Mouse (Mus musculus): ENCODE data around the gene Amph. TPM values are rescaled to one million over a fixed set of nuclear protein-coding genes. Genes with fewer than 3 reads are reported as not detected.

The Amph gene
- polyA plus RNA-seq, 1 experiment from 2014 or later, result 0.50 TPM

- Histone ChIP-seq H3K9ac (ENCODE audit: low read length) (no peak overlapping the region), H3K9me3 (replicated peaks; ENCODE audit: control insufficient read depth, low read length) (no peaks in the 10 kb centered on the region), H3K27me3 (ENCODE audit: control insufficient read depth, insufficient read depth, low read length) (no peaks in the 10 kb centered on the region), H3K4me3 (ENCODE audit: low read length) (no peak overlapping the region), H3K36me3 (ENCODE audit: control insufficient read depth, insufficient read depth) (no peaks in the 10 kb centered on the region), H3K4me1 (ENCODE audit: control insufficient read depth, insufficient read depth, low read length) (peaks cover 3% of the 10 kb centered on the region; the same call in 1 of the 2 replicates), H3K4me2 (ENCODE audit: low read depth, low read length) (no peak overlapping the region), H3K27ac (ENCODE audit: low read length) (no peak overlapping the region)
- WGBS, result 82% methylated on average over 3 of the region's 3 CpGs
- no peak for ATAC-seq (replicated peaks; ENCODE audit: extremely low read depth, insufficient read depth, low FRiP score)
These were observed 195.8 kb downstream of the Amph start for GRCm38 (mm10) chr13:19143766-19144165.

DNA sequence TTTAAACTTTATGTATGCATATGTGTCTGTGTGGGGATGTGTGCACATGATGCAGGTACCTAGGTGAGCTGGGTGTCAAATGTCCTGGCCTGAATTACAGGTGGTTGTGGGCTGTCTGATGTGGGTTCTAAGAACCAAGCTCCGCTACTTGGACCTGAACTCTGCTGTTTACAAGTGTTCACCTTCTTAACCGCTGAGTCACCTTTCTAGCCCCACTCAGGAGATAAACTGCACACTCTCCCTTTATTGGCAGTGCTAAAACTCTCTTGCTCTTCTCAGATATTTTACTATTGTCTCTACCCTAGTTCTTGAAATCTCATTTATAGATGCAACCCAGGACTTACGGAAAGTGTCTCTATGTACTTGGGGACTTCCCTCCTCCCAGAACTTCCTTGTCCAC, 199.5 kb downstream of the Amph start:
- no peak overlapping the region for H3K4me2 ChIP-seq (ENCODE audit: low read depth, low read length)
- H3K9me3 ChIP-seq (replicated peaks; ENCODE audit: control insufficient read depth, low read length), result no peaks in the 10 kb centered on the region
- WGBS, result 91% methylated on average over 3 of the region's 3 CpGs
- no peak overlapping the region for H3K4me3 ChIP-seq (ENCODE audit: low read length)
- ATAC-seq (replicated peaks; ENCODE audit: extremely low read depth, insufficient read depth, low FRiP score), result no peak
- no peak overlapping the region for H3K9ac ChIP-seq (ENCODE audit: low read length)
- H3K27ac ChIP-seq (ENCODE audit: low read length), result no peak overlapping the region
- H3K36me3 ChIP-seq (ENCODE audit: control insufficient read depth, insufficient read depth), result no peaks in the 10 kb centered on the region
- no peaks in the 10 kb centered on the region for H3K27me3 ChIP-seq (ENCODE audit: control insufficient read depth, insufficient read depth, low read length)
- H3K4me1 ChIP-seq (ENCODE audit: control insufficient read depth, insufficient read depth, low read length), result no peaks in the 10 kb centered on the region

DNA sequence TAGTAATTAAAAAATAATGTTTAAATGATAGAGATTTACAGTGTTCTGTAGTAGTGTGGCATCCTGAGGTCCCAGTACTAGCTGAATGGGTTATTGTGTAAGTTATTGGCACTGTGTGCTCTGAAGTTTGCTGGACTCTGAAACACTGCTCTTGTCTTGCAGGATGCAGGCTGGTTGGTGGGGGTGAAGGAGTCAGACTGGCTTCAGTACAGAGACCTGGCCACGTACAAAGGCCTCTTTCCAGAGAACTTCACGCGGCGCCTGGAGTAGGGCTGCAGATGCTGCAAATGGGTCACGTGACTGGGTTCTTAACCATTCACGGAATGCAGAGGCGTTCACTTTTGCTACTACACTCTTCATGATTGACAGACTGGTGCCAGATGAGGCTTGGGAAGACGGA, 201.6 kb downstream of the Amph start:
- Histone ChIP-seq H3K36me3 (ENCODE audit: control insufficient read depth, insufficient read depth) (no peaks in the 10 kb centered on the region), H3K9ac (ENCODE audit: low read length) (no peak overlapping the region), H3K9me3 (replicated peaks; ENCODE audit: control insufficient read depth, low read length) (no peaks in the 10 kb centered on the region), H3K4me2 (ENCODE audit: low read depth, low read length) (no peak overlapping the region), H3K27ac (ENCODE audit: low read length) (no peak overlapping the region), H3K4me3 (ENCODE audit: low read length) (no peak overlapping the region), H3K4me1 (ENCODE audit: control insufficient read depth, insufficient read depth, low read length) (no peaks in the 10 kb centered on the region), H3K27me3 (ENCODE audit: control insufficient read depth, insufficient read depth, low read length) (no peaks in the 10 kb centered on the region)
- no peak for ATAC-seq (replicated peaks; ENCODE audit: extremely low read depth, insufficient read depth, low FRiP score)
- WGBS, result 77% methylated on average over 8 of the region's 8 CpGs

DNA sequence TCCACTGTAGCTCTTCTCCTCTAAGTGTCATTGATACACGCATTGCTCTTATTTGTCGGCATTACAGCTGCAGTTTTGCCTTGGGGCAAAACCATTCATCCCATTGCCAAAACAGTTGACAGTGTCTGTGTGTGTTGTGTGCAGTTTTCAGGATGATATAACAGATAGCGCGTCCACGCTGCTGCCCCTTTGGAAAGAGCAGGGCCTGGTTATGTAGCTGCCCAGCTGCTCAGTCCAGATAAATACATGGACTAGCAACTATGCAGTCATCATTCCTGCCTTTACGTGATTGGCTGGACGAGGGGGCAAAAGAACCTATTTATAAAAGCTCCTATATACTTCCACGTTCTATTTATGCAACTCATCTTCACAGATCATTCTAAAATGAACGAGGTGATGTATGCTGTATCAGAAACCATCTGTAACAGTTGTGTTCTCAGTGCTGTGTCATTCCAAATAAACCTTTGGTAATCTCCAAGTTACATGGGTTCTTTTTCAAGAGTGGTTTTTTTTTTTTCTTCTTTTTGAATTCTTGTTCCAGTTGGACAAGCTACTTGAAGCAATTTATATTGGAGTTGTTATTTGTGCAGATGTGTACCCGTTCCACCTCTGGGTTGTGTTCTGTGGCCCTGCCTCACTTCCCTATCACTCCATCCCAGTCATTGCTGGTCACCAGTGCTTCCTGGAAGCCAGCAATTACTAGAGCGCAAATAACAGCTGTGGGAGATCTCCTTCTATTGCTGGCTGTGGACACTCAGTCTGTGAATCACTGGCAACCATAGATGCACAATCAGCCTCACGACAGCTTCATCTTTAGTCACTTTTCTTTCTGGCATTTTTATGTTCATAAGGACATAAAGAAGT, 202.7 kb downstream of the Amph start:
- Histone ChIP-seq H3K4me1 (ENCODE audit: control insufficient read depth, insufficient read depth, low read length) (no peaks in the 10 kb centered on the region), H3K36me3 (ENCODE audit: control insufficient read depth, insufficient read depth) (no peaks in the 10 kb centered on the region), H3K4me2 (ENCODE audit: low read depth, low read length) (no peak overlapping the region), H3K9me3 (replicated peaks; ENCODE audit: control insufficient read depth, low read length) (no peaks in the 10 kb centered on the region), H3K9ac (ENCODE audit: low read length) (no peak overlapping the region), H3K4me3 (ENCODE audit: low read length) (no peak overlapping the region), H3K27ac (ENCODE audit: low read length) (no peak overlapping the region), H3K27me3 (ENCODE audit: control insufficient read depth, insufficient read depth, low read length) (no peaks in the 10 kb centered on the region)
- ATAC-seq (replicated peaks; ENCODE audit: extremely low read depth, insufficient read depth, low FRiP score), result no peak
- WGBS, result 82% methylated on average over 12 of the region's 12 CpGs

DNA sequence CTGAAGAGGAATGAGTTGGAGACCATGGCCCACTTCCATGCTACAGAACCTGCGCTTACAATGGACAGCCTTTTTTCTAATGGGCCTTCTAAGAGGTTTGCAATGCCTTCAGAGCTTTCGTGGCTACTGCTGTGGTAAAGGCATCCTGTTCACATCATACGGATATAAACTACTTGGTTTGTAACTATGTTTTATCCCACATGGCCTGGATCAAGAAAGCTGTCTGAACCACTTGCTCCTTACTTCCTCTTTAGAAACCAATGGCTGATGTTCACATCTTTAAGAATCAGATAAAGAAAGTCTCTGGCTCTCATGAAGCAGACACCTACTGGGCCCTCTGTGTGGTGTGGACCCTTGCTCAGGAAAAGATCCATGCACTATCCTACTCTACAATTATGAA, 204.1 kb downstream of the Amph start:
- H3K4me2 ChIP-seq (ENCODE audit: low read depth, low read length), result no peak overlapping the region
- H3K4me3 ChIP-seq (ENCODE audit: low read length), result no peak overlapping the region
- H3K27ac ChIP-seq (ENCODE audit: low read length), result no peak overlapping the region
- no peaks in the 10 kb centered on the region for H3K4me1 ChIP-seq (ENCODE audit: control insufficient read depth, insufficient read depth, low read length)
- H3K36me3 ChIP-seq (ENCODE audit: control insufficient read depth, insufficient read depth), result no peaks in the 10 kb centered on the region
- no peak overlapping the region for H3K9ac ChIP-seq (ENCODE audit: low read length)
- H3K27me3 ChIP-seq (ENCODE audit: control insufficient read depth, insufficient read depth, low read length), result no peaks in the 10 kb centered on the region
- no peaks in the 10 kb centered on the region for H3K9me3 ChIP-seq (replicated peaks; ENCODE audit: control insufficient read depth, low read length)
- WGBS, result 80% methylated on average over 3 of the region's 3 CpGs
- no peak for ATAC-seq (replicated peaks; ENCODE audit: extremely low read depth, insufficient read depth, low FRiP score)

DNA sequence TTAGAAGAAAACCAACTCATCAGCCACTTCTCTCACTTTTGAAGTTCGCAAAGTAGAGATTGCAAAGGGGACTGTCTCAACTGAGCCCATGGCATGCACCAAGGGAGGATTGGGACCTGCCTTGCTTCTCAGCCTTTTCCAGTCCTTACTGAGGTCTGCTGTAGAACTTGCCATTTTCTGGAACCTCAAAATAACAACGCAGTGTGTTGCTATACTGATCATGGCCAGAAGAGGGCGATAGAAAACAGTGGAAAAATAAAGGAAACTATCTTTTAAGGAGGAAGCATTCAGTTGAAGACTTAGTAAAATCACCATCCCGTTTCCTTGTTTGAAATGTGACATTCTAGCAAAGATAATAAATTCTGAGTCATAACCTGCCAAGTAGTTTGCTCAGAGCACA, 210.5 kb downstream of the Amph start:
- 25% methylated on average over 4 of the region's 4 CpGs for WGBS

GRCm38 (mm10) chr13:19160616-19161015, 212.6 kb downstream of the Amph start:
- Histone ChIP-seq H3K36me3 (ENCODE audit: control insufficient read depth, insufficient read depth) (no peaks in the 10 kb centered on the region), H3K9ac (ENCODE audit: low read length) (no peak overlapping the region), H3K9me3 (replicated peaks; ENCODE audit: control insufficient read depth, low read length) (no peaks in the 10 kb centered on the region), H3K4me2 (ENCODE audit: low read depth, low read length) (no peak overlapping the region), H3K4me1 (ENCODE audit: control insufficient read depth, insufficient read depth, low read length) (no peaks in the 10 kb centered on the region), H3K27ac (ENCODE audit: low read length) (no peak overlapping the region), H3K27me3 (ENCODE audit: control insufficient read depth, insufficient read depth, low read length) (no peaks in the 10 kb centered on the region), H3K4me3 (ENCODE audit: low read length) (no peak overlapping the region)
- 65% methylated on average over 7 of the region's 7 CpGs for WGBS
- no peak for ATAC-seq (replicated peaks; ENCODE audit: extremely low read depth, insufficient read depth, low FRiP score)

More for the DNA sequence above, 210.5 kb downstream of the Amph start:
- H3K27ac ChIP-seq (ENCODE audit: low read length), result no peak overlapping the region
- no peak overlapping the region for H3K9ac ChIP-seq (ENCODE audit: low read length)
- H3K4me3 ChIP-seq (ENCODE audit: low read length), result no peak overlapping the region
- no peaks in the 10 kb centered on the region for H3K27me3 ChIP-seq (ENCODE audit: control insufficient read depth, insufficient read depth, low read length)
- ATAC-seq (replicated peaks; ENCODE audit: extremely low read depth, insufficient read depth, low FRiP score), result no peak
- H3K9me3 ChIP-seq (replicated peaks; ENCODE audit: control insufficient read depth, low read length), result no peaks in the 10 kb centered on the region
- H3K4me2 ChIP-seq (ENCODE audit: low read depth, low read length), result no peak overlapping the region
- no peaks in the 10 kb centered on the region for H3K36me3 ChIP-seq (ENCODE audit: control insufficient read depth, insufficient read depth)
- no peaks in the 10 kb centered on the region for H3K4me1 ChIP-seq (ENCODE audit: control insufficient read depth, insufficient read depth, low read length)

DNA sequence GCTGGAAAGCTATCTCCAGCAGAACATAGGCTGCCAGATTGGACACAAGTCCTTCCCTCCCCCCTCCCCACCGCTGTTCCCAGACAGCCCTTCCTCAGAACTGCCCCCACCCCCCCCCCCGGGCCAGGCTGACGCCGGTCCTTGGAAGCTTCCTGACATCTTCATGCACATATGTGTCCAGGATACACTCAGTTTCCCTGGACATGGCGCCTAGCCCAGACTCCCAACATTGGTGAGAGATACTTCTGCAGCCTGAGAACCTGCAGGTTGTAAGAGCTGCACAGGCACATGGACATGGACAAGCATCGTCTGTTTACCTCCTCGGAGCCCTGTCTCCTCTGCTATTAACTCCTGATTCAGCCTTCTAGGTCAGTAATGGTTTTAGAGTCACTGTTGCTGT, 213.1 kb downstream of the Amph start:
- Histone ChIP-seq H3K9ac (ENCODE audit: low read length) (no peak overlapping the region), H3K4me1 (ENCODE audit: control insufficient read depth, insufficient read depth, low read length) (no peaks in the 10 kb centered on the region), H3K36me3 (ENCODE audit: control insufficient read depth, insufficient read depth) (no peaks in the 10 kb centered on the region), H3K27me3 (ENCODE audit: control insufficient read depth, insufficient read depth, low read length) (no peaks in the 10 kb centered on the region), H3K4me3 (ENCODE audit: low read length) (no peak overlapping the region), H3K9me3 (replicated peaks; ENCODE audit: control insufficient read depth, low read length) (no peaks in the 10 kb centered on the region), H3K4me2 (ENCODE audit: low read depth, low read length) (no peak overlapping the region), H3K27ac (ENCODE audit: low read length) (no peak overlapping the region)
- 37% methylated on average over 7 of the region's 7 CpGs for WGBS
- no peak for ATAC-seq (replicated peaks; ENCODE audit: extremely low read depth, insufficient read depth, low FRiP score)

- H3K4me1 ChIP-seq (ENCODE audit: control insufficient read depth, insufficient read depth, low read length), result no peaks in the 10 kb centered on the region
- H3K4me3 ChIP-seq (ENCODE audit: low read length), result no peak overlapping the region
- no peak overlapping the region for H3K4me2 ChIP-seq (ENCODE audit: low read depth, low read length)
- H3K9me3 ChIP-seq (replicated peaks; ENCODE audit: control insufficient read depth, low read length), result no peaks in the 10 kb centered on the region
- no peak for ATAC-seq (replicated peaks; ENCODE audit: extremely low read depth, insufficient read depth, low FRiP score)
- no peaks in the 10 kb centered on the region for H3K27me3 ChIP-seq (ENCODE audit: control insufficient read depth, insufficient read depth, low read length)
- 73% methylated on average over 6 of the region's 6 CpGs for WGBS
- H3K27ac ChIP-seq (ENCODE audit: low read length), result no peak overlapping the region
- no peak overlapping the region for H3K9ac ChIP-seq (ENCODE audit: low read length)
- H3K36me3 ChIP-seq (ENCODE audit: control insufficient read depth, insufficient read depth), result no peaks in the 10 kb centered on the region
These were observed 214.1 kb downstream of the Amph start for GRCm38 (mm10) chr13:19162120-19162519.
